ENCODE assay signal across 34 mouse cellular contexts in genomic region chr3:99913809-99914439, GRCm38 (mm10). TPM values are rescaled to one million over a fixed set of nuclear protein-coding genes. Genes with fewer than 3 reads are reported as not detected.
DNase-seq lines count a peak whose midpoint lies in the region; ATAC-seq and TF ChIP-seq lines count a peak whose summit lies in the region.
"Had no signal": no experiment of that assay in that cellular context is flagged by ENCODE, and none has a peak within 500 bp of the region (broad histone marks: within the 10 kb centered on the region; RNA-seq: fewer than 3 reads in every experiment).

No protein-coding gene starts in this region.

- 80% methylated on average over 8 of the region's 8 CpGs for WGBS in embryonic facial prominence, embryonic 15.5 days
- 91% methylated on average over 8 of the region's 8 CpGs for WGBS in embryonic facial prominence, embryonic 10.5 days
- 78% methylated on average over 8 of the region's 8 CpGs for WGBS in hindbrain, embryonic 15.5 days
- WGBS in hindbrain, embryonic 14.5 days, result 79% methylated on average over 8 of the region's 8 CpGs
- 76% methylated on average over 8 of the region's 8 CpGs for WGBS in midbrain, postnatal 0 days
- 90% methylated on average over 8 of the region's 8 CpGs for WGBS in midbrain, embryonic 14.5 days
- WGBS in limb, embryonic 15.5 days, result 45% methylated on average over 8 of the region's 8 CpGs

- 0 out of 2 replicates have a peak overlapping the region, but pooled peaks have one; percentile 11 for H3K27ac ChIP-seq in embryonic facial prominence, embryonic 15.5 days (replicated peaks)
- H3K27ac ChIP-seq in embryonic facial prominence, embryonic 10.5 days (replicated peaks), result no peak overlapping the region
- H3K27ac ChIP-seq in hindbrain, embryonic 15.5 days (replicated peaks), result no peak overlapping the region
- H3K27ac ChIP-seq in hindbrain, embryonic 14.5 days, result no peak overlapping the region
- H3K27ac ChIP-seq in midbrain, postnatal 0 days (ENCODE audit: low read depth, low read length), result no peak overlapping the region
- no peak overlapping the region for H3K27ac ChIP-seq in midbrain, embryonic 14.5 days (replicated peaks; ENCODE audit: low read depth, low read length)
- peak overlapping the region; percentile 73 for H3K27ac ChIP-seq in limb, embryonic 15.5 days
- H3K27ac ChIP-seq: embryonic facial prominence, embryonic 13.5 days; liver, embryonic 15.5 days; midbrain, embryonic 15.5 days; neural tube, embryonic 12.5 days; stomach, embryonic 15.5 days had no signal

- TF ChIP-seq CTCF in midbrain, postnatal 0 days (IDR thresholded peaks at IDR 0.05), result no peak

- H3K9me3 ChIP-seq in embryonic facial prominence, embryonic 15.5 days (replicated peaks), result no peaks in the 10 kb centered on the region
- 0 out of 2 replicates have a peak, but pooled peaks cover under 1% of the 10 kb centered on the region for H3K9me3 ChIP-seq in embryonic facial prominence, embryonic 10.5 days
- H3K9me3 ChIP-seq in hindbrain, embryonic 15.5 days, result no peaks in the 10 kb centered on the region
- no peaks in the 10 kb centered on the region for H3K9me3 ChIP-seq in hindbrain, embryonic 14.5 days (ENCODE audit: control insufficient read depth, low read length)
- H3K9me3 ChIP-seq in midbrain, postnatal 0 days (ENCODE audit: low read length), result 0 out of 2 replicates have a peak, but pooled peaks cover 1% of the 10 kb centered on the region
- no peaks in the 10 kb centered on the region for H3K9me3 ChIP-seq in midbrain, embryonic 14.5 days (ENCODE audit: control insufficient read depth, low read length)
- no peaks in the 10 kb centered on the region for H3K9me3 ChIP-seq in limb, embryonic 15.5 days
- H3K9me3 ChIP-seq: embryonic facial prominence, embryonic 13.5 days; liver, embryonic 15.5 days; midbrain, embryonic 15.5 days; neural tube, embryonic 12.5 days; stomach, embryonic 15.5 days had no signal

- no peak overlapping the region for H3K4me2 ChIP-seq in embryonic facial prominence, embryonic 15.5 days (replicated peaks)
- no peak overlapping the region for H3K4me2 ChIP-seq in hindbrain, embryonic 15.5 days
- H3K4me2 ChIP-seq in hindbrain, embryonic 14.5 days (replicated peaks), result no peak overlapping the region
- no peak overlapping the region for H3K4me2 ChIP-seq in midbrain, postnatal 0 days (ENCODE audit: low read depth, low read length, poor library complexity, severe bottlenecking)
- H3K4me2 ChIP-seq in midbrain, embryonic 14.5 days (ENCODE audit: low read length), result no peak overlapping the region
- H3K4me2 ChIP-seq in limb, embryonic 15.5 days, result no peak overlapping the region
- H3K4me2 ChIP-seq: embryonic facial prominence, embryonic 13.5 days; heart, embryonic 11.5 days; liver, embryonic 15.5 days; lung, embryonic 14.5 days; midbrain, embryonic 15.5 days; neural tube, embryonic 12.5 days; stomach, embryonic 15.5 days had no signal

- no peak for DNase-seq in embryonic facial prominence, embryonic 10.5 days (ENCODE audit: low spot score)
- DNase-seq in hindbrain, embryonic 14.5 days (ENCODE audit: low spot score), result no peak
- peak; percentile 55 for DNase-seq in midbrain, postnatal 0 days (ENCODE audit: low spot score)
- no peak for DNase-seq in midbrain, embryonic 14.5 days
- no peak for DNase-seq in adrenal gland, adult (ENCODE audit: inconsistent age in 2 of 2, low spot score in 1 of 2)
- DNase-seq: adrenal gland, adult 8-10 months; cerebellum, adult 11-12 months; cerebellum, adult 9-11 months; embryo, embryonic 11 days; gastrocnemius, postnatal 25 days; heart, adult 18-20 months; heart, postnatal 36 days; kidney, adult 9 months; kidney, postnatal 10 days; layer of hippocampus, postnatal 36 days; liver; lung, embryonic 14.5 days; lung, postnatal 14 days had no signal

- H3K4me1 ChIP-seq in embryonic facial prominence, embryonic 15.5 days, result no peaks in the 10 kb centered on the region
- no peaks in the 10 kb centered on the region for H3K4me1 ChIP-seq in embryonic facial prominence, embryonic 10.5 days
- no peaks in the 10 kb centered on the region for H3K4me1 ChIP-seq in hindbrain, embryonic 15.5 days (replicated peaks)
- no peaks in the 10 kb centered on the region for H3K4me1 ChIP-seq in hindbrain, embryonic 14.5 days (replicated peaks; ENCODE audit: control insufficient read depth, insufficient read depth, low read length)
- no peaks in the 10 kb centered on the region for H3K4me1 ChIP-seq in midbrain, postnatal 0 days (ENCODE audit: insufficient read depth, low read length)
- H3K4me1 ChIP-seq in midbrain, embryonic 14.5 days (ENCODE audit: control insufficient read depth, insufficient read depth, low read length), result no peaks in the 10 kb centered on the region
- H3K4me1 ChIP-seq in limb, embryonic 15.5 days, result peaks cover 18% of the 10 kb centered on the region; the same call in 1 of the 2 replicates
- H3K4me1 ChIP-seq: embryonic facial prominence, embryonic 13.5 days; liver, embryonic 15.5 days; midbrain, embryonic 15.5 days; neural tube, embryonic 12.5 days; stomach, embryonic 15.5 days had no signal

- no peak overlapping the region for H3K9ac ChIP-seq in embryonic facial prominence, embryonic 15.5 days
- no peak overlapping the region for H3K9ac ChIP-seq in hindbrain, embryonic 15.5 days
- H3K9ac ChIP-seq in hindbrain, embryonic 14.5 days, result no peak overlapping the region
- H3K9ac ChIP-seq in midbrain, postnatal 0 days (replicated peaks; ENCODE audit: low read length, poor library complexity, severe bottlenecking), result no peak overlapping the region
- no peak overlapping the region for H3K9ac ChIP-seq in midbrain, embryonic 14.5 days (replicated peaks; ENCODE audit: low read length)
- no peak overlapping the region for H3K9ac ChIP-seq in limb, embryonic 15.5 days
- H3K9ac ChIP-seq: embryonic facial prominence, embryonic 13.5 days; liver, embryonic 15.5 days; lung, embryonic 14.5 days; midbrain, embryonic 15.5 days; neural tube, embryonic 12.5 days; stomach, embryonic 15.5 days had no signal

- no peaks in the 10 kb centered on the region for H3K36me3 ChIP-seq in embryonic facial prominence, embryonic 15.5 days
- H3K36me3 ChIP-seq in embryonic facial prominence, embryonic 10.5 days (replicated peaks), result no peaks in the 10 kb centered on the region
- H3K36me3 ChIP-seq in hindbrain, embryonic 15.5 days, result no peaks in the 10 kb centered on the region
- H3K36me3 ChIP-seq in hindbrain, embryonic 14.5 days (replicated peaks; ENCODE audit: control insufficient read depth, insufficient read depth), result no peaks in the 10 kb centered on the region
- no peaks in the 10 kb centered on the region for H3K36me3 ChIP-seq in midbrain, postnatal 0 days (ENCODE audit: insufficient read depth, low read length)
- H3K36me3 ChIP-seq in midbrain, embryonic 14.5 days (ENCODE audit: control insufficient read depth, insufficient read depth, low read length), result no peaks in the 10 kb centered on the region
- no peaks in the 10 kb centered on the region for H3K36me3 ChIP-seq in limb, embryonic 15.5 days
- H3K36me3 ChIP-seq: embryonic facial prominence, embryonic 13.5 days; liver, embryonic 15.5 days; midbrain, embryonic 15.5 days; neural tube, embryonic 12.5 days; stomach, embryonic 15.5 days had no signal

- no peak for ATAC-seq in embryonic facial prominence, embryonic 15.5 days (ENCODE audit: insufficient number of reproducible peaks, low FRiP score, low TSS enrichment, low read depth)
- ATAC-seq in hindbrain, embryonic 15.5 days (ENCODE audit: low FRiP score, low read depth), result peak; percentile 59
- ATAC-seq in hindbrain, embryonic 14.5 days (ENCODE audit: low FRiP score), result no peak
- no peak for ATAC-seq in midbrain, postnatal 0 days (ENCODE audit: low FRiP score)
- ATAC-seq in midbrain, embryonic 14.5 days (ENCODE audit: low FRiP score, low TSS enrichment), result no peak
- no peak for ATAC-seq in limb, embryonic 15.5 days (ENCODE audit: insufficient number of reproducible peaks, low FRiP score, low TSS enrichment, low read depth)
- ATAC-seq: activated CD4-positive, CD25-positive, alpha-beta regulatory T cell, adult 4 months; intestine, embryonic 16.5 days; midbrain, embryonic 15.5 days had no signal

- H3K4me3 ChIP-seq in embryonic facial prominence, embryonic 15.5 days (replicated peaks), result no peak overlapping the region
- no peak overlapping the region for H3K4me3 ChIP-seq in embryonic facial prominence, embryonic 10.5 days
- no peak overlapping the region for H3K4me3 ChIP-seq in hindbrain, embryonic 15.5 days
- no peak overlapping the region for H3K4me3 ChIP-seq in hindbrain, embryonic 14.5 days (replicated peaks; ENCODE audit: low read length)
- no peak overlapping the region for H3K4me3 ChIP-seq in midbrain, postnatal 0 days (ENCODE audit: low read depth, low read length)
- no peak overlapping the region for H3K4me3 ChIP-seq in midbrain, embryonic 14.5 days (replicated peaks; ENCODE audit: low read depth, low read length)
- no peak overlapping the region for H3K4me3 ChIP-seq in limb, embryonic 15.5 days
- H3K4me3 ChIP-seq: embryonic facial prominence, embryonic 13.5 days; erythroblast, embryonic 14.5 days; liver, embryonic 15.5 days; midbrain, embryonic 15.5 days; myocyte; neural tube, embryonic 12.5 days; stomach, embryonic 15.5 days had no signal

- no peaks in the 10 kb centered on the region for H3K27me3 ChIP-seq in embryonic facial prominence, embryonic 15.5 days
- no peaks in the 10 kb centered on the region for H3K27me3 ChIP-seq in embryonic facial prominence, embryonic 10.5 days (replicated peaks; ENCODE audit: low read depth, poor library complexity, severe bottlenecking)
- H3K27me3 ChIP-seq in hindbrain, embryonic 15.5 days, result no peaks in the 10 kb centered on the region
- no peaks in the 10 kb centered on the region for H3K27me3 ChIP-seq in hindbrain, embryonic 14.5 days (ENCODE audit: control insufficient read depth, insufficient read depth, low read length)
- H3K27me3 ChIP-seq in midbrain, postnatal 0 days (ENCODE audit: insufficient read depth, low read length), result no peaks in the 10 kb centered on the region
- H3K27me3 ChIP-seq in midbrain, embryonic 14.5 days (ENCODE audit: control insufficient read depth, insufficient read depth, low read length), result no peaks in the 10 kb centered on the region
- H3K27me3 ChIP-seq in limb, embryonic 15.5 days, result no peaks in the 10 kb centered on the region
- H3K27me3 ChIP-seq: CH12.LX; embryonic facial prominence, embryonic 13.5 days; liver, embryonic 15.5 days; midbrain, embryonic 15.5 days; neural tube, embryonic 12.5 days; stomach, embryonic 15.5 days had no signal

RNA-seq across cellular contexts. Expression of gene Spag17, which starts 28.7 kb away (rescaled TPM):
- 3.8 and 6.0 TPM in 2 replicates for polyA plus RNA-seq in embryonic facial prominence, embryonic 15.5 days (2015; fragmentation: Nextera tagmentation; extraction: Ambion mirVana)
- polyA plus RNA-seq in embryonic facial prominence, embryonic 10.5 days (2016; fragmentation: Nextera tagmentation; extraction: Ambion mirVana), result 0.29 and 0.47 TPM in 2 replicates
- polyA plus RNA-seq in hindbrain, embryonic 15.5 days (2015; fragmentation: Nextera tagmentation; extraction: Ambion mirVana), result 0.30 and 0.80 TPM in 2 replicates
- polyA plus RNA-seq in hindbrain, embryonic 14.5 days (2014; fragmentation: Nextera tagmentation; extraction: Ambion mirVana), result 0.93 and 1.1 TPM in 2 replicates
- total RNA-seq in midbrain, postnatal 0 days (2014; rRNA removed), result 0.22 and 0.71 TPM in 2 replicates
- 0.65 and 0.80 TPM in 2 replicates for polyA plus RNA-seq in midbrain, postnatal 0 days (2015; fragmentation: Nextera tagmentation; extraction: Ambion mirVana)
- 0.29 and 0.53 TPM in 2 replicates for polyA plus RNA-seq in midbrain, embryonic 14.5 days (2014; fragmentation: Nextera tagmentation; extraction: Ambion mirVana)
- polyA plus RNA-seq in limb, embryonic 15.5 days (2015; fragmentation: Nextera tagmentation; extraction: Ambion mirVana), result 0.42 and 0.81 TPM in 2 replicates
- total RNA-seq: adrenal gland, adult 8-10 months; CH12.LX; gastrocnemius, postnatal 25 days; heart, postnatal 36 days had no signal
- polyA plus RNA-seq: activated CD4-positive, CD25-positive, alpha-beta regulatory T cell, adult 4 months; C2C12; erythroblast, embryonic 14.5 days; large intestine, adult 2 months; myocyte had no signal

Comparison
In these comparisons a context has a peak if more than half of its experiments do, and no peak if none do; other contexts are left out.
1. H3K27ac ChIP-seq: peak in embryonic facial prominence, embryonic 15.5 days (single experiment) and limb, embryonic 15.5 days (single experiment); none in embryonic facial prominence, embryonic 10.5 days (single experiment), hindbrain, embryonic 15.5 days (single experiment), hindbrain, embryonic 14.5 days (single experiment), midbrain, postnatal 0 days (single experiment) and midbrain, embryonic 14.5 days (single experiment).